Mouse (Mus musculus): ENCODE measurements at regions not wholly inside any gene's neighbourhood (a gene's known extent, or its start where the extent isn't known, plus 50 kb on each side); places are given as distances from the start of the nearest gene placed in this dataset.

DNA sequence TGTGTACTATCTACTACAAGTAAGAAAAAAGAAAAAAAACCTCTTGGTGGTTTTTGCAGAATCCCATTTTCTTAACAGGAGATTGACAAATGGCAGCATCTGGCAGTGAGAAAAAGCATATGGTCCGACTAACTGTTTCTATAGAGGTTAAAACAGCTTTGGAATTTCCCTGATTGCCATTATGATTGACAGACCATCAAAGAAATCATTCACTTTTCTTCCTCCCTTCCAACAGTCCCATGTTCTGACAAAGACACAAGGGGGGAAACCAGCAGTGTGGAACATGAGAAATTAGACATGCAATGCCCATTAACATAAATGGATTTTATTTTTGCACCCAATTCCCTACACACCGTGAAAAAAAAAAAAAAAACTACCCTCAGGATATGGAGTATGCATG is 297.9 kb upstream of the Tenm2 start:
- Histone ChIP-seq H3K4me2 (ENCODE audit: low read depth) (no peak overlapping the region), H3K79me2 (ENCODE audit: control insufficient read depth, insufficient read depth) (no peaks in the 10 kb centered on the region), H3K36me3 (ENCODE audit: control insufficient read depth, insufficient read depth) (no peaks in the 10 kb centered on the region), H3K27me3 (ENCODE audit: control insufficient read depth, insufficient read depth, insufficient read length) (no peaks in the 10 kb centered on the region), H3K4me3 (no peak overlapping the region), H3ac (ENCODE audit: control insufficient read depth, insufficient read length) (no peak overlapping the region)
- no peak for TF ChIP-seq E2F4 (IDR thresholded peaks at IDR 0.05; ENCODE audit: insufficient read depth)
- no peak for TF ChIP-seq POLR2A (IDR thresholded peaks at IDR 0.05; ENCODE audit: insufficient read length, low read depth)
- TF ChIP-seq MYOD1 (IDR thresholded peaks at IDR 0.05; ENCODE audit: control insufficient read depth in 1 of 3, insufficient read length in 2 of 3, low read depth in 2 of 3): no peak
- no peak for TF ChIP-seq CEBPB (IDR thresholded peaks at IDR 0.05; ENCODE audit: insufficient read depth, poor library complexity, severe bottlenecking)
- TF ChIP-seq MYOG (IDR thresholded peaks at IDR 0.05; ENCODE audit: control insufficient read depth in 1 of 3, insufficient read depth in 1 of 3, insufficient read length in 2 of 3, low read depth in 2 of 3): no peak
- TF ChIP-seq USF1 (IDR thresholded peaks at IDR 0.05; ENCODE audit: low read depth): no peak
- TF ChIP-seq REST (IDR thresholded peaks at IDR 0.05; ENCODE audit: insufficient read depth, insufficient read length): no peak
- no peak for TF ChIP-seq POLR2AphosphoS2 (IDR thresholded peaks at IDR 0.05; ENCODE audit: insufficient read length, low read depth)
- no peak for TF ChIP-seq SRF (IDR thresholded peaks at IDR 0.05; ENCODE audit: control insufficient read depth, insufficient read length, low read depth)
- TF ChIP-seq TCF3 (IDR thresholded peaks at IDR 0.05; ENCODE audit: insufficient read length, low read depth): no peak

DNA sequence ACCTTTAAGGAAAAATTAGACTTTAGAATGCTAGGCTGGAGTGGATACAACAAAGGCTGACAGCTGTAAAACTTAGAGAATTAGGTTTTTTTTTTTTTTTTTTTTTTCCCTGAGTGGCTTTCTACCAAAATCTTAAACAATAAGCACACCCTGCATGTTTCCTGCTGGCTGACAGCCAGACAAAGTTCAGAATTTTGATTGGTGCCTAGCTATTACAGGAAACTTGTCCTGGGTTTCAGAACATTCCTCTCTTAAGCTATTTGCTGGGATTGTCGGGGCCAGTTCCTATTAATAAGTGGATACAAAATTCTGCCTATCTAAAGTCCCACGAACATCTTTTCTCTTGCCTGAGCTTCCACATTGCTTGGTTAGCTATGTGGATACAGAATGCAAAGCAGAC is 296.7 kb upstream of the Tenm2 start:
- Histone ChIP-seq H3K79me2 (ENCODE audit: control insufficient read depth, insufficient read depth) (no peaks in the 10 kb centered on the region), H3ac (ENCODE audit: control insufficient read depth, insufficient read length) (no peak overlapping the region), H3K4me2 (ENCODE audit: low read depth) (no peak overlapping the region), H3K4me3 (no peak overlapping the region), H3K36me3 (ENCODE audit: control insufficient read depth, insufficient read depth) (no peaks in the 10 kb centered on the region), H3K27me3 (ENCODE audit: control insufficient read depth, insufficient read depth, insufficient read length) (no peaks in the 10 kb centered on the region)
- no peak for TF ChIP-seq USF1 (IDR thresholded peaks at IDR 0.05; ENCODE audit: low read depth)
- TF ChIP-seq POLR2AphosphoS2 (IDR thresholded peaks at IDR 0.05; ENCODE audit: insufficient read length, low read depth): no peak
- TF ChIP-seq REST (IDR thresholded peaks at IDR 0.05; ENCODE audit: insufficient read depth, insufficient read length): no peak
- no peak for TF ChIP-seq CEBPB (IDR thresholded peaks at IDR 0.05; ENCODE audit: insufficient read depth, poor library complexity, severe bottlenecking)
- TF ChIP-seq E2F4 (IDR thresholded peaks at IDR 0.05; ENCODE audit: insufficient read depth): no peak
- no peak for TF ChIP-seq TCF3 (IDR thresholded peaks at IDR 0.05; ENCODE audit: insufficient read length, low read depth)
- TF ChIP-seq MAX (IDR thresholded peaks at IDR 0.05; ENCODE audit: low read depth): no peak
- TF ChIP-seq POLR2A (IDR thresholded peaks at IDR 0.05; ENCODE audit: insufficient read length, low read depth): no peak
- TF ChIP-seq SRF (IDR thresholded peaks at IDR 0.05; ENCODE audit: control insufficient read depth, insufficient read length, low read depth): no peak
- TF ChIP-seq MYOG (IDR thresholded peaks at IDR 0.05; ENCODE audit: control insufficient read depth in 1 of 3, insufficient read depth in 1 of 3, insufficient read length in 2 of 3, low read depth in 2 of 3): no peak
- TF ChIP-seq MYOD1 (IDR thresholded peaks at IDR 0.05; ENCODE audit: control insufficient read depth in 1 of 3, insufficient read length in 2 of 3, low read depth in 2 of 3): no peak
- no peak for TF ChIP-seq TCF12 (IDR thresholded peaks at IDR 0.05; ENCODE audit: insufficient read depth, poor library complexity, severe bottlenecking)

DNA sequence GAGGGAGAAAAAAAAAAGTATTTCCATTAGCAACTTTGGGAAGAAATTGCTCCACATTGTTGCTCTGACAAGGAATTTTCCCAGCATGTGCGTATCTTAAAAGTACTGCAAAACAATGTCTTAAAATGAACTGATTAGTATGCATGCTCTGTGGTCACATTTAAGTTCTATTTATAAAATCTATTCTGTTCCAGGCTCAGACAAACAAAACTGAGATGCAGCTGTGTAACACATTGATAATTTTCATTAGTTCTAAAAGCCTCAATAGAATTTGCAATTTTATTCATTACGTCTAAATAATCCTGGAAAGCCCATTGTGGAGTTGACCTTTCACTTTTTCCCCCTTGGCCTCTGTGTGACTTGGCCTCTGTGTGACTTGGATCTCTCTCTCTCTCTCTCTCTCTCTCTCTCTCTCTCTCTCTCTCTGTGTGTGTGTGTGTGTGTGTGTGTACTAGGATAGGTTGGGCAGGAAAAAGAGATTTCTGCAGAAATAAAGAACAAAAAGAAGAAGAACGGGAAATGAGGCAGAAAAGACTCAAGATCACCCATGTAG is 262.8 kb upstream of the Tenm2 start:
- Histone ChIP-seq H3K4me2 (ENCODE audit: low read depth) (no peak overlapping the region), H3K4me3 (no peak overlapping the region), H3ac (ENCODE audit: control insufficient read depth, insufficient read length) (no peak overlapping the region), H3K79me2 (ENCODE audit: control insufficient read depth, insufficient read depth) (no peaks in the 10 kb centered on the region), H3K27me3 (ENCODE audit: control insufficient read depth, insufficient read depth, insufficient read length) (no peaks in the 10 kb centered on the region), H3K36me3 (ENCODE audit: control insufficient read depth, insufficient read depth) (no peaks in the 10 kb centered on the region)
- TF ChIP-seq MYOD1 (IDR thresholded peaks at IDR 0.05; ENCODE audit: control insufficient read depth in 1 of 3, insufficient read length in 2 of 3, low read depth in 2 of 3) (no peak), MAX (IDR thresholded peaks at IDR 0.05; ENCODE audit: low read depth) (no peak), POLR2A (IDR thresholded peaks at IDR 0.05; ENCODE audit: insufficient read length, low read depth) (no peak), TCF12 (IDR thresholded peaks at IDR 0.05; ENCODE audit: insufficient read depth, poor library complexity, severe bottlenecking) (no peak), E2F4 (IDR thresholded peaks at IDR 0.05; ENCODE audit: insufficient read depth) (no peak), USF1 (IDR thresholded peaks at IDR 0.05; ENCODE audit: low read depth) (no peak), MYOG (IDR thresholded peaks at IDR 0.05; ENCODE audit: control insufficient read depth in 1 of 3, insufficient read depth in 1 of 3, insufficient read length in 2 of 3, low read depth in 2 of 3) (no peak), SRF (IDR thresholded peaks at IDR 0.05; ENCODE audit: control insufficient read depth, insufficient read length, low read depth) (no peak), POLR2AphosphoS2 (IDR thresholded peaks at IDR 0.05; ENCODE audit: insufficient read length, low read depth) (no peak), REST (IDR thresholded peaks at IDR 0.05; ENCODE audit: insufficient read depth, insufficient read length) (no peak), TCF3 (IDR thresholded peaks at IDR 0.05; ENCODE audit: insufficient read length, low read depth) (no peak), CEBPB (IDR thresholded peaks at IDR 0.05; ENCODE audit: insufficient read depth, poor library complexity, severe bottlenecking) (no peak)

DNA sequence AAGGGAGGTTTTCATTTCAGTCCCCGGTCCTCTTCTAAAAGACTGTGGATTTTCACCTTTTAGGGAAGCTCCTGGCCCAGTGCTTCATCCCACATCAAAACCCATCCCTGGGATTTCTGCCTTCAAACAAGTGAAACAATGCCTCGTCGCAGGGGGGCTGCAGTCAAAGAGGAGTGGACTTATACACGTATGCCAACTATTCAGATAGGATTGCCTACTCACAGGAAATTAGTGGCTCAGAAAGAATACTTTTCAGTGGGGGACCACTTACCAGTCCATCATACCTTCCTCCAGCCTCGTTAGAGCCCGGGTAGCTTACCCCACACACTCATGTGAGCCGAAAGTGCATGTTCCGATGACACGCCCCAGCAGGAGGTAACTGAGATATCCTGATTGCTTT is 262.1 kb upstream of the Tenm2 start:
- no peaks in the 10 kb centered on the region for H3K36me3 ChIP-seq (ENCODE audit: control insufficient read depth, insufficient read depth)
- no peaks in the 10 kb centered on the region for H3K79me2 ChIP-seq (ENCODE audit: control insufficient read depth, insufficient read depth)
- no peak overlapping the region for H3K4me3 ChIP-seq
- no peaks in the 10 kb centered on the region for H3K27me3 ChIP-seq (ENCODE audit: control insufficient read depth, insufficient read depth, insufficient read length)
- H3ac ChIP-seq (ENCODE audit: control insufficient read depth, insufficient read length): no peak overlapping the region
- TF ChIP-seq POLR2A (IDR thresholded peaks at IDR 0.05; ENCODE audit: insufficient read length, low read depth) (no peak), POLR2AphosphoS2 (IDR thresholded peaks at IDR 0.05; ENCODE audit: insufficient read length, low read depth) (no peak), E2F4 (IDR thresholded peaks at IDR 0.05; ENCODE audit: insufficient read depth) (no peak)
- H3K4me2 ChIP-seq (ENCODE audit: low read depth): no peak overlapping the region

DNA sequence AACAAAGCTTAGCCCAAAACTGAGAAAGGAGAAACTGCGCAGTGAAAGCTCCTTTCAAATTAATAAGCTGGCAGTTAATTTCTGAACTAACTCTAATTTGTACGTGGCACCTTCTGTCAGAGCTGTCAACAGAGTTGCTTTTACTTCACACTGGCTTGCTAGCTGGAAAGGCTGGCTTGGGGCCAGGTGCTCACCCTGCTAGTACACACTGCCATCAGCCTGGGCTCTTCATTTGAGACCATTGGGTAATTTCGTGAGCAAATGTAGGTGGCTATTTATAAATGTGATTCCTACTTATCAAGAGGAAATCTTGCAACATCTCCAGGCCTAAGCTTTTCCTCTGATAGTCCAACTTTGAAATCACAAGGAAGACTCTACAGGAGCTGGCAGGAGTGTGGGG is 244.5 kb upstream of the Tenm2 start:
- Histone ChIP-seq H3K27me3 (ENCODE audit: control insufficient read depth, insufficient read depth, insufficient read length) (no peaks in the 10 kb centered on the region), H3K36me3 (ENCODE audit: control insufficient read depth, insufficient read depth) (no peaks in the 10 kb centered on the region), H3K4me2 (ENCODE audit: low read depth) (no peak overlapping the region), H3K4me3 (no peak overlapping the region), H3ac (ENCODE audit: control insufficient read depth, insufficient read length) (no peak overlapping the region), H3K79me2 (ENCODE audit: control insufficient read depth, insufficient read depth) (no peaks in the 10 kb centered on the region)
- TF ChIP-seq SRF (IDR thresholded peaks at IDR 0.05; ENCODE audit: control insufficient read depth, insufficient read length, low read depth) (no peak), MYOG (IDR thresholded peaks at IDR 0.05; ENCODE audit: control insufficient read depth in 1 of 3, insufficient read depth in 1 of 3, insufficient read length in 2 of 3, low read depth in 2 of 3) (no peak), TCF3 (IDR thresholded peaks at IDR 0.05; ENCODE audit: insufficient read length, low read depth) (no peak), MYOD1 (IDR thresholded peaks at IDR 0.05; ENCODE audit: control insufficient read depth in 1 of 3, insufficient read length in 2 of 3, low read depth in 2 of 3) (no peak), USF1 (IDR thresholded peaks at IDR 0.05; ENCODE audit: low read depth) (no peak), CEBPB (IDR thresholded peaks at IDR 0.05; ENCODE audit: insufficient read depth, poor library complexity, severe bottlenecking) (no peak), POLR2A (IDR thresholded peaks at IDR 0.05; ENCODE audit: insufficient read length, low read depth) (no peak), TCF12 (IDR thresholded peaks at IDR 0.05; ENCODE audit: insufficient read depth, poor library complexity, severe bottlenecking) (no peak), POLR2AphosphoS2 (IDR thresholded peaks at IDR 0.05; ENCODE audit: insufficient read length, low read depth) (no peak)
